Mouse (Mus musculus) megakaryocyte, embryonic 14.5 days (primary cell): ENCODE data around the gene Ypel2.

Experiments
- FLI1 ChIP-seq: IDR thresholded peaks from 2 replicates; pipeline ENCODE4 v1.6.1; 2012; ENCODE audit warnings: low read length, inconsistent platforms, mixed read lengths
- GATA1 ChIP-seq: IDR thresholded peaks from 3 replicates; pipeline ENCODE4 v1.6.1; 2012; ENCODE audit warnings: mixed read lengths, low read length, inconsistent platforms, borderline replicate concordance

GRCm38 (mm10) chr11:86979799-86980198 is 13.7 kb downstream of the Ypel2 start:
- TF ChIP-seq GATA1 (no peak), FLI1 (no peak)
